Mouse (Mus musculus) embryonic facial prominence, embryonic 15.5 days (tissue): ENCODE data around the gene Adgrg5. TPM values are rescaled to one million over a fixed set of nuclear protein-coding genes. Genes with fewer than 3 reads are reported as not detected.

ENCODE experiments used
- ATAC-seq: fragments of 200-750 bp; cut with Nextera tagmentation; 2 replicates; pipeline ENCODE4 v1.8.0; 2017; ENCODE audit warnings: low read depth, moderate TSS enrichment; ENCODE audit not compliant: insufficient number of reproducible peaks, low FRiP score, low TSS enrichment
- H3K27ac ChIP-seq: fragments of 300-500 bp; sonication (generic); replicated peaks from 2 replicates; pipeline ENCODE4 v1.5.1; 2015; ENCODE audit warnings: mild to moderate bottlenecking, inconsistent platforms
- H3K27me3 ChIP-seq: fragments of 300-500 bp; sonication (generic); 2 replicates; pipeline ENCODE4 v1.6.1; 2015; ENCODE audit warnings: inconsistent platforms
- H3K36me3 ChIP-seq: fragments of 300-500 bp; sonication (generic); 2 replicates; pipeline ENCODE4 v1.6.1; 2015; ENCODE audit warnings: mild to moderate bottlenecking, inconsistent platforms
- H3K4me1 ChIP-seq: fragments of 300-500 bp; sonication (generic); 2 replicates; pipeline ENCODE4 v1.6.1; 2015; ENCODE audit warnings: inconsistent platforms
- H3K4me2 ChIP-seq: fragments of 300-500 bp; sonication (generic); replicated peaks from 2 replicates; pipeline ENCODE4 v1.6.1; 2015; ENCODE audit warnings: mild to moderate bottlenecking, inconsistent platforms
- H3K4me3 ChIP-seq: fragments of 300-500 bp; sonication (generic); replicated peaks from 2 replicates; pipeline ENCODE4 v1.5.1; 2015; ENCODE audit warnings: mild to moderate bottlenecking, inconsistent platforms
- H3K9ac ChIP-seq: fragments of 300-500 bp; sonication (generic); 2 replicates; pipeline ENCODE4 v1.6.1; 2015; ENCODE audit warnings: inconsistent platforms
- H3K9me3 ChIP-seq: fragments of 300-500 bp; sonication (generic); replicated peaks from 2 replicates; pipeline ENCODE4 v1.6.1; 2016; ENCODE audit warnings: inconsistent platforms
- WGBS: fragments of 180-500 bp; shearing (Covaris S2); methylation state at CpG from one replicate; pipeline ENCODE4 v1.1.7; 2015; 5-methylcytosine and 5-hydroxymethylcytosine counted together
- polyA plus RNA-seq: library from polyadenylated mRNA; unstranded; fragments of >200 nt; fragmentation: Nextera tagmentation; extraction: Ambion mirVana; gene quantifications from 2 replicates; pipeline ENCODE4 v1.2.1, GENCODE M21; 2015

Adgrg5 gene
- polyA plus RNA-seq, 1 experiment from 2014 or later: 0.07 TPM

DNA sequence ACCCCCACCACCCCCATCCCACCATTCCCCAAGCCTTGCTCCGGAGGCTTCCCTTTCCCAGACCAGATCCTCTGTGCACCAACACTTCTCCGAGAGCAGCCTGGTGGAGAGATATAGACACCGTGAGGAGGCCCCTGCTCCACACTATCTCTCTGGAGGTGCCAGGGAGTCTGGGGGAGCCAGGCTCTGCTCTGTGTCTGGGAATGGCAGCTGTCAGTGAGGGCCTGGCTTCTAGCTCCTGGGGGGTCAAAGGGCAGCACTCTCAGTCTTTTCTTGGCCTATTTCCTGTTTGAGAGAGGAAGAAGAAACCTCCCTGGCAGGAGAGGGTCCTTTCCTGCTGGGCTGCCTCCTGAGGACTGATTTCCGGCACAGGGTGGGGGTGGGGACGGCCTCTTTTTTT lies 22.5 kb upstream of the Adgrg5 start:
- no peak for ATAC-seq
- Histone ChIP-seq H3K4me2 (no peak overlapping the region), H3K36me3 (peaks cover 42% of the 10 kb centered on the region), H3K9me3 (no peaks in the 10 kb centered on the region), H3K9ac (no peak overlapping the region), H3K27me3 (no peaks in the 10 kb centered on the region), H3K4me3 (no peak overlapping the region), H3K4me1 (peaks cover 33% of the 10 kb centered on the region), H3K27ac (0 out of 2 replicates have a peak overlapping the region, but pooled peaks have one; percentile 7)
- 14% methylated on average over 5 of the region's 5 CpGs for whole genome bisulfite sequencing

DNA sequence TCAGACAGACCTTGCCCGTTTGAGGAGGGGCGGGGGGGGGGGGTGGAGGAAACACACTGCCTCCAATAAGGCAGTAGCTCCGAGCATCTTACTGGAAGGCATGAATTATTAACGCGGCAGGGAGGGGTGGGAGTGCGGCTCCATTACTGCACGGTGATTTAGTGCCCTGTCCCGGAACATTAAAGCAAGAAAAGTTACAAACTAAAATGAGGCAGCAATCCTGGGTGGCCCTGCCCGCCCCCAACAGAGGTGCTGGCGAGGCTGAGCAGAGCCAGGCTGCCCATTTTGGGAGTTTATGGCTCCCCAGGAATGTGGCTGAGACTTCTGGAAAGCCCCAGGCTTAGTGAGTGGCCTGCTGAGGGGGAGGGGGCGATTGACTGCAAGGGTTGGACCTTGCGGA lies 19.8 kb upstream of the Adgrg5 start:
- Histone ChIP-seq H3K9me3 (no peaks in the 10 kb centered on the region), H3K27me3 (no peaks in the 10 kb centered on the region), H3K4me3 (no peak overlapping the region), H3K36me3 (peaks cover 68% of the 10 kb centered on the region), H3K9ac (no peak overlapping the region), H3K4me1 (peaks cover 36% of the 10 kb centered on the region), H3K4me2 (no peak overlapping the region), H3K27ac (no peak overlapping the region)
- no peak for ATAC-seq
- WGBS: 60% methylated on average over 12 of the region's 12 CpGs

GRCm38 (mm10) chr8:94904450-94905175 lies 18.9 kb upstream of the Adgrg5 start:
- H3K9me3 ChIP-seq: no peaks in the 10 kb centered on the region
- no peak overlapping the region for H3K27ac ChIP-seq
- no peak overlapping the region for H3K4me2 ChIP-seq
- ATAC-seq: no peak
- no peaks in the 10 kb centered on the region for H3K27me3 ChIP-seq
- WGBS: 71% methylated on average over 12 of the region's 12 CpGs
- H3K9ac ChIP-seq: no peak overlapping the region
- peaks cover 75% of the 10 kb centered on the region for H3K36me3 ChIP-seq
- peaks cover 30% of the 10 kb centered on the region for H3K4me1 ChIP-seq
- H3K4me3 ChIP-seq: no peak overlapping the region

GRCm38 (mm10) chr8:94907591-94908300 lies 15.7 kb upstream of the Adgrg5 start:
- ATAC-seq: no peak
- H3K4me1 ChIP-seq: peaks cover 18% of the 10 kb centered on the region
- H3K27me3 ChIP-seq: no peaks in the 10 kb centered on the region
- peaks cover 87% of the 10 kb centered on the region for H3K36me3 ChIP-seq
- H3K9me3 ChIP-seq: no peaks in the 10 kb centered on the region
- H3K4me2 ChIP-seq: no peak overlapping the region
- H3K4me3 ChIP-seq: no peak overlapping the region
- 76% methylated on average over 18 of the region's 18 CpGs for WGBS
- H3K9ac ChIP-seq: no peak overlapping the region
- H3K27ac ChIP-seq: no peak overlapping the region

DNA sequence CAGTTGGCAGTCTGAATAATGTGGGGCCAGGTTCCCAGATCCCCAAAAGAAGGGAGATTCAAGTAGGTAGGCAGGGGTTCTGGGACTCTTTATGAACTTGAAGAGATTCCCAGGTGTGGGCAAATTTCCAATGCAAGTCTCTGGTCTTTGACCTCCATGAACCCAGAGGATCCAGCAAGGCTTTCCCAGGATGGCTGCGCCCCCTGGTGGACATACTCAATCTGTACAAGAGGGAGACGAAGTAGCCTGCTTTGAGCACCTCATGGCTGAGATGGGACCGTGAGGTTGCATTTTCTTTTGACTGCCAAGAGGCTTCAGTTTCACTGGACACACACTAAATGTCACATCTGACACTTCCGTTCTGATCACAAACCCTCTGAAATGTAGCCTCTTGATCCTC lies 14.6 kb upstream of the Adgrg5 start:
- Histone ChIP-seq H3K27me3 (no peaks in the 10 kb centered on the region), H3K36me3 (peaks cover 77% of the 10 kb centered on the region), H3K9me3 (no peaks in the 10 kb centered on the region), H3K4me3 (no peak overlapping the region), H3K27ac (0 out of 2 replicates have a peak overlapping the region, but pooled peaks have one; percentile 11), H3K9ac (no peak overlapping the region), H3K4me2 (no peak overlapping the region), H3K4me1 (peaks cover 29% of the 10 kb centered on the region)
- ATAC-seq: no peak
- WGBS: 8% methylated on average over 4 of the region's 4 CpGs

DNA sequence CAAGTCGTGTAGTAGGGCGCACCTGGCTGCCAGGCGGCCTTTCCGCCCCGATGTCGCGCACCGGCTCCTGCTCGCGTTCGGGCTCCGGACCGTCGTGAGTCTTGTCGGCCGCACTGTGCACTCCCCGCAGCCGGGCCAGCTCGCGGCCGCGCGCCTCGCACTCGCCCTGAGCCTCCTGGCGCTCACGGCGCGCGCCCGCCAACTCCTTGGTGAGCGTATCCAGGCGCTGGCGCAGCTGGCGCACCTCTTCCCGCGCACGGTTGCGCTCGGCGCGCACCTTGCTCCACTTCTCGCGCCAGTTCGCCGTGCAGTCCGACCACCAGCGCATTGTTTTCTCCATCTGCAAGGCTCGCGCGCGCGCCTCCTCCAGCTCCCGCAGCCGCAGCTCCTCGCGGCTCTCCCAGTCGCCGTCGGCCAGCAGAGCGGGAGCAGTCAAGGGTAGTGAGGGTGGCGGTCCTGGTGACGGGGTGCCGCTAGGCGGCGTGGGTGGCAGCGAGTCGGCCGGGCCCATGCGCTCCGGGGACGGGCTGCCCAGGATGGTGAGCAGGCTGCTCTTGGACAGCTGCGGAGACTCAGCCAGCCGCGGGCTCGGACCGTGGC lies 10.3 kb upstream of the Adgrg5 start:
- Histone ChIP-seq H3K36me3 (peaks cover 35% of the 10 kb centered on the region), H3K9ac (no peak overlapping the region), H3K4me1 (peaks cover 52% of the 10 kb centered on the region), H3K27me3 (no peaks in the 10 kb centered on the region), H3K4me2 (peak overlapping the region; percentile 55), H3K4me3 (peak overlapping the region; percentile 35), H3K9me3 (no peaks in the 10 kb centered on the region), H3K27ac (no peak overlapping the region)
- ATAC-seq: 0 out of 2 replicates have a peak, but pooled peaks have one; percentile 2
- WGBS: 13% methylated on average over 77 of the region's 77 CpGs

GRCm38 (mm10) chr8:94914256-94914655 lies 9.2 kb upstream of the Adgrg5 start:
- Histone ChIP-seq H3K36me3 (peaks cover 24% of the 10 kb centered on the region), H3K4me3 (0 out of 2 replicates have a peak overlapping the region, but pooled peaks have one; percentile 18), H3K27me3 (no peaks in the 10 kb centered on the region), H3K4me1 (peaks cover 50% of the 10 kb centered on the region), H3K9me3 (no peaks in the 10 kb centered on the region), H3K4me2 (peak overlapping the region; percentile 42), H3K27ac (no peak overlapping the region), H3K9ac (no peak overlapping the region)
- WGBS: 48% methylated on average over 6 of the region's 6 CpGs
- ATAC-seq: no peak

DNA sequence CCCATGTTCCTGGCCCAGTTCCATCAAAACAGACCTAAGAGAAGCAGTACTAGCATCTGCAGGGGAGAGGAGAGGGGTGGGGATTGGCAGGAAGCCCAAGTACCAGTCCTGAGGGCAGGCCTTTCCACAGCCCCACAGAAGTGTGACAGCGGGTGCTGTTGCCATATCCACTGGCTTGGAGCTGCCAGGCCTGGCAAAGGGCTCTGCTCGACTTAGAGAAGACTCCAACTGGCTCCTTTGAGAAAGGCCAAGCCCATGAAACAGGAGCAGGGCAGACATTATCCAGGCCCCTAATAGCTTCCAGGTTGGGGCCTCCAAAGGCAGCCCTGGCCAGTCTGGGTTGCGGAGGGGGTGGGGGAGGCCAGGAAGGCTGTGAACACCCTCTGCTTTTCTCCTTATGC lies 8.8 kb upstream of the Adgrg5 start:
- no peaks in the 10 kb centered on the region for H3K9me3 ChIP-seq
- peak; percentile 41 for ATAC-seq
- no peaks in the 10 kb centered on the region for H3K27me3 ChIP-seq
- 13% methylated on average over 3 of the region's 3 CpGs for WGBS
- H3K4me1 ChIP-seq: peaks cover 50% of the 10 kb centered on the region
- peak overlapping the region; percentile 68 for H3K27ac ChIP-seq
- H3K9ac ChIP-seq: no peak overlapping the region
- peak overlapping the region; percentile 42 for H3K4me2 ChIP-seq
- H3K36me3 ChIP-seq: peaks cover 21% of the 10 kb centered on the region
- H3K4me3 ChIP-seq: peak overlapping the region; percentile 18

GRCm38 (mm10) chr8:94916311-94916959 lies 7.1 kb upstream of the Adgrg5 start:
- 37% methylated on average over 9 of the region's 9 CpGs for WGBS
- peaks cover 50% of the 10 kb centered on the region for H3K4me1 ChIP-seq
- no peak for ATAC-seq

GRCm38 (mm10) chr8:94916960-94917324 lies 6.6 kb upstream of the Adgrg5 start:
- Histone ChIP-seq H3K4me1 (peaks cover 50% of the 10 kb centered on the region), H3K9ac (peak overlapping the region; percentile 64), H3K27me3 (no peaks in the 10 kb centered on the region), H3K4me3 (peak overlapping the region; percentile 69), H3K9me3 (no peaks in the 10 kb centered on the region), H3K4me2 (peak overlapping the region; percentile 72), H3K27ac (peak overlapping the region; percentile 80), H3K36me3 (peaks cover 8% of the 10 kb centered on the region)
- no peak for ATAC-seq
- 6% methylated on average over 10 of the region's 10 CpGs for WGBS

More at GRCm38 (mm10) chr8:94916311-94916959, 7.1 kb upstream of the Adgrg5 start:
- Histone ChIP-seq H3K27ac (peak overlapping the region; percentile 80), H3K4me2 (peak overlapping the region; percentile 72), H3K36me3 (peaks cover 13% of the 10 kb centered on the region), H3K27me3 (no peaks in the 10 kb centered on the region), H3K9ac (peak overlapping the region; percentile 64), H3K9me3 (no peaks in the 10 kb centered on the region), H3K4me3 (peak overlapping the region; percentile 69)

DNA sequence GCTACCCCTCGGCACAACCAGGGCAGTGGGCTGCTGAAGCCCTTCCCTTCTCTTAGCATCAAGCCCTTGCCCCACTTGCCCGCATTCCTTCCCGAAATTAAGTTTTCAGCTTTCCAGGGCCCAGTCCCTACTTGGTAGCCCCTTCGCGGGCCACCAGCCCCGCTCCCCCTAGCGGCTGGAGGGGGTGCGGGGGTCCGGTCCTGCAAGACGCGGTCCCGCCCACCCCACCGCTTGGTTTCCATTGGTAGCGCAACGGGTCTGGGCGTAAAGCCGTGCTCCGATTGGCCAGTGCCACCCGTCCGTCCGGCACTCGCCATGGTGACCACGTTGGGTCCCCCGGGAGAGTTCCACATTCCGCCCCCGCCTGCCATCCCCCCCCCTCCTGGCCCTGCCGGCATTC lies 6.1 kb upstream of the Adgrg5 start:
- peak overlapping the region; percentile 90 for H3K27ac ChIP-seq
- H3K36me3 ChIP-seq: peaks cover 5% of the 10 kb centered on the region; the same call in 1 of the 2 replicates
- WGBS: 0% methylated on average over 27 of the region's 27 CpGs
- H3K9me3 ChIP-seq: no peaks in the 10 kb centered on the region
- peak overlapping the region; percentile 72 for H3K4me2 ChIP-seq
- no peaks in the 10 kb centered on the region for H3K27me3 ChIP-seq
- H3K4me1 ChIP-seq: peaks cover 50% of the 10 kb centered on the region
- peak; percentile 95 for ATAC-seq
- peak overlapping the region; percentile 64 for H3K9ac ChIP-seq
- peak overlapping the region; percentile 69 for H3K4me3 ChIP-seq
